Mouse (Mus musculus): ENCODE measurements around the gene Wee2. TPM values are rescaled to one million over a fixed set of nuclear protein-coding genes. Genes with fewer than 3 reads are reported as not detected.

Gene Wee2
- total RNA-seq, 2 experiments from 2014 or later: not detected

Other genes starting within 250 kb of the Wee2 start
- gene Agk, start 113.9 kb upstream of the Wee2 start, total RNA-seq (2021): 10 to 100 TPM; 65.5 to 72.8 TPM
- 10 to 100 TPM; 26.5 to 27.7 TPM for gene E330009J07Rik, start 3.0 kb upstream of the Wee2 start, total RNA-seq (2021)
- gene Ssbp1, start 32.3 kb downstream of the Wee2 start, total RNA-seq (2021): 10 to 100 TPM; 38.1 to 38.2 TPM
- gene Tas2r137, start 52.1 kb downstream of the Wee2 start, total RNA-seq (2021): under 1 TPM; 0.34 to 0.36 TPM
- not detected for gene Tas2r108, start 54.4 kb downstream of the Wee2 start, total RNA-seq (2021)
- not detected for gene Prss37, start 80.4 kb downstream of the Wee2 start, total RNA-seq (2021)
- gene Olfr461, start 116.0 kb downstream of the Wee2 start, total RNA-seq (2021): not detected
- not detected for gene Olfr460, start 130.4 kb downstream of the Wee2 start, total RNA-seq (2021)
- gene Clec5a, start 146.7 kb downstream of the Wee2 start, total RNA-seq (2021): under 1 TPM; 0.44 to 0.50 TPM
- gene Tas2r138, start 174.2 kb downstream of the Wee2 start, total RNA-seq (2021): not detected
- gene Mgam, start 189.7 kb downstream of the Wee2 start, total RNA-seq (2021): under 1 TPM; 0.18 to 0.28 TPM

All from left cerebral cortex, postnatal 4 days (tissue).